Mouse (Mus musculus): ENCODE measurements at regions not wholly inside any gene's neighbourhood (a gene's known extent, or its start where the extent isn't known, plus 50 kb on each side); places are given as distances from the start of the nearest gene placed in this dataset.

DNA sequence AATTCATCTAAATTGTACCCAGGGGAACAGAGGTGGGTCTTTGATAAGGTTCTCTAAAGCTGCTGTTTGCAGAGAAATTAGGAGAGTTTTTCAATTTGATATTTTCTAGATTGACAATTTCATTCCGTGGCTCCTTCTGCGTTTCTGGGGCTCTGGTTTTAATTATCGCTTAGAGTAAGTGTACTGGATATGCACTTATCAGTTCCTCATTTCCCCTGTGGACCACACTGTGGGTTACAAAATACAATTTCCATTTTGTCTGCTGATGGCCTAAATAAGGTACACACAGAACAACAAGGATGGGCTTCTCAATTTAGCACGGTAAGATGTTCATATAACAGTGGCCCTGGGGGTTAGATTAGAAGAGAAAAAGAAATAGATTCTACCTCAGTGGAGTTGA, 855.3 kb upstream of the Tenm3 start:
- 64% methylated on average over 4 of the region's 4 CpGs for WGBS
- H3K9me3 ChIP-seq: no peaks in the 10 kb centered on the region
- no peak for ATAC-seq (replicated peaks)
- H3K4me1 ChIP-seq: no peaks in the 10 kb centered on the region
- no peak overlapping the region for H3K4me2 ChIP-seq
- H3K27me3 ChIP-seq (replicated peaks): no peaks in the 10 kb centered on the region
- H3K9ac ChIP-seq: no peak overlapping the region
- H3K36me3 ChIP-seq (replicated peaks): no peaks in the 10 kb centered on the region
- no peak overlapping the region for H3K4me3 ChIP-seq
- no peak overlapping the region for H3K27ac ChIP-seq

DNA sequence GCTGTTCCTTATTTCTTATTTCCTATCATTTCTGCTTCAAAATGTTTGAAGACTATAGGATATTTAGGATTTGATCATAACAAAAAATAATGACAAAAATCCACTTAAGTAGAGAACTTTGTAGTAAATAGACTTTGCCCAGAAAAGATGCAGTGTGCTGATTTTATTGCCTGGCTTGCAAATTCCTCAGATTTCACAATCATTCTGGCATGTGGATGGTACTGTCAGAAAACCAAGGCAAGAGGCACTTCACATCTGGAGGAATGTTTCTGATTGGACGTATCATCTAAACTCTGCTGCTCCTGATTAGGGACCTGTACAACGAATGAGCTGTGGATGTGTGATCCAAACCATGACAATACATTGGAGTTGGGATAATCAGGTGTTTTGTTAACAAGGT, 853.0 kb upstream of the Tenm3 start:
- Histone ChIP-seq H3K4me2 (no peak overlapping the region), H3K9ac (no peak overlapping the region), H3K36me3 (replicated peaks) (no peaks in the 10 kb centered on the region), H3K27me3 (replicated peaks) (no peaks in the 10 kb centered on the region), H3K4me1 (no peaks in the 10 kb centered on the region), H3K4me3 (no peak overlapping the region), H3K9me3 (no peaks in the 10 kb centered on the region), H3K27ac (no peak overlapping the region)
- WGBS: 75% methylated on average over 2 of the region's 2 CpGs
- ATAC-seq (replicated peaks): no peak

Data from midbrain, embryonic 15.5 days (tissue).